Mouse (Mus musculus) Patski (cell line): ENCODE data around the gene Sfi1. TPM values are rescaled to one million over a fixed set of nuclear protein-coding genes. Genes with fewer than 3 reads are reported as not detected.
"Not testable (repeated sequence)": the region's sequence is repeated elsewhere in the genome, so short reads cannot be mapped to it uniquely, and the experiment has no call there.

Source experiments
- ATAC-seq: fragments of 100-300 bp; one replicate; pipeline ENCODE4 v1.8.0; 2021
- CTCF ChIA-PET: fragments of 350-600 bp; sonication (Branson Sonifier 250); formaldehyde crosslinking; loops from one replicate; lab custom pipeline; 2022; ENCODE audit warnings: inconsistent platforms; lab: Charles Lee
- POLR2A ChIA-PET: fragments of 350-600 bp; sonication (Branson Sonifier 250); formaldehyde crosslinking; loops from one replicate; lab custom pipeline; 2022; ENCODE audit warnings: antibody characterized with exemption, inconsistent platforms; lab: Charles Lee
- DNase-seq: peaks from one replicate; pipeline ENCODE4 v3.0.0-alpha.2; 2011; ENCODE audit warnings: low read depth, low spot score
- H3K27me3 ChIP-seq: fragments of 371-371 bp; one replicate; pipeline ENCODE4 v1.5.1; 2021
- CTCF ChIP-seq: fragments of 100-300 bp; IDR thresholded peaks from one replicate; pipeline ENCODE4 v1.5.1; 2021
- in situ Hi-C: fragments of 300-500 bp; cut with MboI; formaldehyde crosslinking; loops from 3 replicates; pipeline ENCODE4 v1.11.1; 2018; ENCODE audit warnings: low pct_unique_long_range_greater_than_20kb, mixed read lengths
- polyA plus RNA-seq: library from polyadenylated mRNA; unstranded; gene quantifications from one replicate; pipeline ENCODE4 v1.2.3, GENCODE M21; 2021

Gene Sfi1
- polyA plus RNA-seq, 1 experiment from 2014 or later = 32.3 TPM

GRCm38 (mm10) chr11:3202781-3203441, 9.6 kb upstream of the Sfi1 start:
- ChIA-PET POLR2A (interaction anchor here (1.0 to 1.4 kb wide), 4 partner anchors 15 to 88 kb away, joined by 3 to 5 read pairs (median 3); partner anchors contain the start of gene Drg1), CTCF (no interaction called here)
- in situ Hi-C loops = no loop called here
- TF ChIP-seq CTCF = no peak
- no peaks in the 10 kb centered on the region for H3K27me3 ChIP-seq
- DNase-seq (no peak), ATAC-seq (peak; percentile 26)

GRCm38 (mm10) chr11:3202231-3202701, 9.0 kb upstream of the Sfi1 start, which contains the start of gene Eif4enif1:
Gene Eif4enif1 (plus strand): TSS chr11:3202392.
- H3K27me3 ChIP-seq = no peaks in the 10 kb centered on the region
- ATAC-seq (peak; percentile 23), DNase-seq (peak; percentile 35)
- ChIA-PET POLR2A (interaction anchor here (0.6 to 1.3 kb wide), 3 partner anchors 15 to 179 kb away, joined by 3 read pairs; partner anchors contain the start of gene Patz1), CTCF (no interaction called here)
- in situ Hi-C loops = no loop called here
- TF ChIP-seq CTCF = no peak

GRCm38 (mm10) chr11:3201326-3202230, 8.3 kb upstream of the Sfi1 start:
- peak; percentile 31 for DNase-seq

DNA sequence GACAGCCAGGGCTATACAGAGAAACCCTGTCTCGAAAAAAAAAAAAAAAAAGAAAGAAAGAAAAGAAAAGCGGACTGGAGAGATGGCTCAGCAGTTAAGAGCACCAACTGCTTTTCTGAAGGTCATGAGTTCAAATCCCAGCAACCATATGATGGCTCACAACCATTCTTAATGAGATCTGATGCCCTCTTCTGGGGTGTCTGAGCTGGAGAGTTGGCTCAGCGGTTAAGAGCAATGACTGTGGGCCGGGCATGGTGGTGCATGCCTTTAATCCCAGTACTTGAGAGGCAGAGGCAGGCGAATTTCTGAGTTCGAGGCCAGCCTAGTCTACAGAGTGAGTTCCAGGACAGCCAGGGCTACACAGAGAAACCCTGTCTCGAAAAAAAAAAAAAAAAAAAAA, 7.4 kb upstream of the Sfi1 start:
- DNase-seq, in situ Hi-C loops, H3K27me3 ChIP-seq, ATAC-seq: not testable (repeated sequence)
- CTCF ChIA-PET = interaction anchor here (21.3 kb wide), 1 partner anchor 28 kb away, joined by 2208 read pairs; no protein-coding TSS in a partner anchor
- POLR2A ChIA-PET = interaction anchor here (1.2 kb wide), 2 partner anchors 7 to 8 kb away, joined by 3 to 4 read pairs; partner anchors contain the start of gene Sfi1

More at GRCm38 (mm10) chr11:3201326-3202230, 8.3 kb upstream of the Sfi1 start:
- ChIA-PET CTCF (interaction anchor here (21.3 kb wide), 1 partner anchor 29 kb away, joined by 2208 read pairs; no protein-coding TSS in a partner anchor), POLR2A (interaction anchor here (0.6 to 1.2 kb wide), 3 partner anchors 8 to 180 kb away, joined by 3 read pairs; partner anchors contain the start of genes Patz1 and Sfi1)
- no peak for TF ChIP-seq CTCF
- no peaks in the 10 kb centered on the region for H3K27me3 ChIP-seq
- in situ Hi-C loops = no loop called here
- ATAC-seq = no peak

DNA sequence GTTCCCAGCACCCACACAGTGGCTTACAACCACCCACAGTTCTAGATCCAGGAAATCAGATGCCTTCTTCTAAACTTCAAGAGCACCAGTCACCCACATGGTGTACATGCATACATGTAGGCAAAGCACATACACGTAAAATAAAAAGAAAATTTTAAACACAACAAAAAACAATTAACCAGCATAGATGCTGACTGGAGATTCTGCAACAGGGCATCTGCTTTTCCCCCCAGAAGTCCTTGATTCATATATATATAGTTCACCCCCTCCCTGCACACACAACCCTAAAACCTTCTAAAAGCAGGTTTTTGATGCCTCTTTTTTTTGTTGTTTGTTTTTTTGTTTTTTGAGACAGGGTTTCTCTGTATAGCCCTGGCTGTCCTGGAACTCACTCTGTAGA, 10.6 kb downstream of the Sfi1 start:
- H3K27me3 ChIP-seq, DNase-seq, ATAC-seq, in situ Hi-C loops: not testable (repeated sequence)
- POLR2A ChIA-PET = interaction anchor here (0.8 to 19.5 kb wide), 3 partner anchors 10 to 15 kb away, joined by 3 to 411 read pairs (median 17); partner anchors contain the start of gene Sfi1
- CTCF ChIA-PET = interaction anchor here (19.5 to 33.7 kb wide), 3 partner anchors 9 to 40 kb away, joined by 545 to 2208 read pairs (median 2208); partner anchors contain the start of gene Sfi1

DNA sequence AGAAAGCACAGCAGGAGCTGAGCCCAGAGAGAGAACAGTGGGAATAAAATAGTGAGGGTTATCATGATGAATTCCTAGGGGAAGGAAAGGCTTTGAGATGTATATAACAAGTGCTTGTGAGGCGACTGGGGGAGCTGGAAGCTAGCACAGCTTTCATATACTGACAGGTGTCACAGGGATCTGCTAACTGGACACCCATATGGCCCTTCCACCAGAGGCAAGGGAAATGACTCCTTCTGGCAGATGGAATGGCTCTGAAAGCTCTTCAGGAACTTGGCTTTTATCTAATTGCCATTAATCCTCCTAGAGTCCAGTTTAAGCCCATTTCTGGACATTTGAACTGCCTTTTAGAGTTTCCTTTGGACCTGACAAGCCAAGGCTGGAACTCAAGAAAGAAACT, 11.3 kb downstream of the Sfi1 start:
- DNase-seq, H3K27me3 ChIP-seq, in situ Hi-C loops, ATAC-seq: not testable (repeated sequence)
- ChIA-PET POLR2A (interaction anchor here (0.6 to 19.5 kb wide), 6 partner anchors 10 to 57 kb away, joined by 3 to 411 read pairs (median 4); partner anchors contain the start of gene Sfi1), CTCF (interaction anchor here (19.5 to 33.7 kb wide), 3 partner anchors 9 to 39 kb away, joined by 545 to 2208 read pairs (median 2208); partner anchors contain the start of gene Sfi1)

DNA sequence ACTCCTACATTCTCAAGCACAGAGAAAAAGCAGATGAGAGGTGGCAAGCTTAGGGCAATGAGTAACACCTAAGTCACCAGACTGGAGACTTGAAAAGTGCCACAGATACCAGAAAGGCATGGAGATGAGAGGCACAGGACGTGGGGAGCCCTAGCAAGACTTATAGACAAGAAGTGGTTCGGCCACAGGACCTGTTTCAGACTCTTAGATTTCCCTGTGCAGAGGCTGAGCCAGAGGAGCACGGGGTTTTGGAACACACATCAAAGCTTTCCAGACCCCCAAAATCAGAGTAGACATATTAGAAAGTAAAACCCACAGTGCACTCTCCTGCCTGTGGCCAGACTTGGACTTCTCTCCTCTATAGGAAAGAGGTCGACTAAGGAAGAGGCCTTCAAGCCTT, 12.0 kb downstream of the Sfi1 start:
- in situ Hi-C loops = not testable (repeated sequence)

GRCm38 (mm10) chr11:3180510-3181160, 12.6 kb downstream of the Sfi1 start:
- ATAC-seq, in situ Hi-C loops: not testable (repeated sequence)

More for the DNA sequence above, 12.0 kb downstream of the Sfi1 start:
- not testable (repeated sequence) for DNase-seq, H3K27me3 ChIP-seq
- ChIA-PET POLR2A (interaction anchor here (0.6 to 19.5 kb wide), 4 partner anchors 13 to 57 kb away, joined by 3 to 411 read pairs (median 4); no protein-coding TSS in a partner anchor), CTCF (interaction anchor here (19.5 to 33.7 kb wide), 3 partner anchors 8 to 38 kb away, joined by 545 to 2208 read pairs (median 2208); partner anchors contain the start of gene Sfi1)
- ATAC-seq = peak; percentile 1

GRCm38 (mm10) chr11:3179726-3180092, 13.6 kb downstream of the Sfi1 start:
- DNase-seq, ATAC-seq, in situ Hi-C loops, H3K27me3 ChIP-seq: not testable (repeated sequence)
- ChIA-PET CTCF (interaction anchor here (15.6 to 33.7 kb wide), 3 partner anchors 12 to 39 kb away, joined by 999 to 2208 read pairs (median 1630); partner anchors contain the start of gene Sfi1), POLR2A (interaction anchor here (0.9 to 24.2 kb wide), 4 partner anchors 11 to 42 kb away, joined by 3 to 411 read pairs (median 105); partner anchors contain the start of gene Sfi1)

More at GRCm38 (mm10) chr11:3180510-3181160, 12.6 kb downstream of the Sfi1 start:
- ChIA-PET POLR2A (interaction anchor here (1.0 to 19.5 kb wide), 2 partner anchors 13 to 35 kb away, joined by 4 to 411 read pairs; no protein-coding TSS in a partner anchor), CTCF (interaction anchor here (19.5 to 33.7 kb wide), 4 partner anchors 8 to 40 kb away, joined by 545 to 2208 read pairs (median 1919); partner anchors contain the start of gene Sfi1)
- H3K27me3 ChIP-seq, DNase-seq: not testable (repeated sequence)

GRCm38 (mm10) chr11:3178968-3179725, 14.1 kb downstream of the Sfi1 start:
- in situ Hi-C loops, DNase-seq, H3K27me3 ChIP-seq, ATAC-seq: not testable (repeated sequence)
- CTCF ChIA-PET = interaction anchor here (1.1 to 33.7 kb wide), 4 partner anchors 12 to 135 kb away, joined by 3 to 2208 read pairs (median 1314); partner anchors contain the start of gene Sfi1
- POLR2A ChIA-PET = interaction anchor here (0.9 to 24.2 kb wide), 4 partner anchors 11 to 42 kb away, joined by 3 to 411 read pairs (median 105); partner anchors contain the start of gene Sfi1

GRCm38 (mm10) chr11:3173425-3174318, 19.6 kb downstream of the Sfi1 start:
- DNase-seq, H3K27me3 ChIP-seq, ATAC-seq, in situ Hi-C loops: not testable (repeated sequence)
- CTCF ChIA-PET = interaction anchor here (15.6 to 33.7 kb wide), 3 partner anchors 10 to 33 kb away, joined by 999 to 2208 read pairs (median 1630); partner anchors contain the start of gene Sfi1
- POLR2A ChIA-PET = interaction anchor here (0.9 to 24.2 kb wide), 7 partner anchors 10 to 43 kb away, joined by 3 to 411 read pairs (median 4); partner anchors contain the start of gene Sfi1
